In genomic region chr15:99024668-99025314, GRCm38 (mm10) we compare ENCODE assay signal across 9 mouse cellular contexts. TPM values are rescaled to one million over a fixed set of nuclear protein-coding genes. Genes with fewer than 3 reads are reported as not detected.
DNase-seq lines count a peak whose midpoint lies in the region; ATAC-seq and TF ChIP-seq lines count a peak whose summit lies in the region.
"Had no signal": no experiment of that assay in that cellular context is flagged by ENCODE, and none has a peak within 500 bp of the region (broad histone marks: within the 10 kb centered on the region; RNA-seq: fewer than 3 reads in every experiment).

No protein-coding gene starts in this region.

- H3K79me2 ChIP-seq in MEL (ENCODE audit: control insufficient read depth, insufficient read depth, low read length, poor library complexity), result peaks cover 2% of the 10 kb centered on the region; the same call in 1 of the 2 replicates

- TF ChIP-seq POLR2A in MEL (IDR thresholded peaks at IDR 0.05; ENCODE audit: control insufficient read depth in 1 of 2, insufficient read depth in 1 of 2, low read depth in 1 of 2, low read length in 2 of 2, poor library complexity in 1 of 2), result peak in 1 of 2 experiments; percentile 46; a peak in 1 of 4 replicates

- peak overlapping the region; percentile 31 for H3K9ac ChIP-seq in MEL (ENCODE audit: control insufficient read depth, low read depth, low read length, poor library complexity, severe bottlenecking)

- peak; percentile 36 to 81 for DNase-seq in frontal cortex, postnatal 14 days (ENCODE audit: low spot score in 2 of 2)
- DNase-seq in MEL (ENCODE audit: low read depth, low spot score), result peak; percentile 97
- peak; percentile 69 to 80 for DNase-seq in cerebellum, adult 18-20 months
- DNase-seq in gastrocnemius, postnatal 4 days (ENCODE audit: low spot score in 2 of 2), result peak; percentile 69 to 80
- DNase-seq in layer of hippocampus, postnatal 36 days, result peak; percentile 59 to 65
- peak; percentile 55 for DNase-seq in telencephalon, adult 2 months (ENCODE audit: low read depth, low spot score)

- TF ChIP-seq RAD21 in MEL (IDR thresholded peaks at IDR 0.05; ENCODE audit: low read depth, low read length), result peak; percentile 78

- ATAC-seq in frontal cortex, adult (ENCODE audit: low TSS enrichment), result no peak
- peak; percentile 57 for ATAC-seq in megakaryocyte-erythroid progenitor cell, adult 5-6 weeks (replicated peaks; ENCODE audit: low FRiP score, low TSS enrichment, poor library complexity, severe bottlenecking)

- no peaks in the 10 kb centered on the region for H3K27me3 ChIP-seq in MEL (ENCODE audit: control insufficient read depth in 1 of 2, insufficient read depth in 2 of 2, low read length in 2 of 2)

- peak; percentile 85 to 93 (median 86) for TF ChIP-seq CTCF in MEL (IDR thresholded peaks at IDR 0.05 in 2 of 3, conservative IDR thresholded peaks at IDR 0.05 in 1 of 3; ENCODE audit: control insufficient read depth in 1 of 3, insufficient read depth in 1 of 3, low read depth in 2 of 3, low read length in 3 of 3, poor library complexity in 1 of 3, severe bottlenecking in 1 of 3)

- H3K9me3 ChIP-seq in MEL (replicated peaks; ENCODE audit: insufficient read depth, low read length), result no peaks in the 10 kb centered on the region

- H3K36me3 ChIP-seq in MEL (ENCODE audit: control insufficient read depth in 1 of 2, insufficient read depth in 2 of 2, low read length in 2 of 2), result peaks cover 0 to 10% of the 10 kb centered on the region in 2 experiments; a peak in 2 of 4 replicates

- peak overlapping the region; percentile 15; the same call in 1 of the 2 replicates for H3K27ac ChIP-seq in MEL (ENCODE audit: control insufficient read depth, low read depth, low read length)
- H3K27ac ChIP-seq: macrophage had no signal

- H3K4me3 ChIP-seq in MEL (ENCODE audit: control insufficient read depth in 1 of 2, insufficient read depth in 1 of 2, low read depth in 2 of 2, low read length in 2 of 2), result peak overlapping the region; percentile 8 to 44

- H3K4me1 ChIP-seq in MEL (ENCODE audit: control insufficient read depth in 1 of 2, insufficient read depth in 2 of 2, low read length in 2 of 2), result peaks cover 3 to 5% of the 10 kb centered on the region in 2 experiments; a peak in 3 of 4 replicates

- no peak for TF ChIP-seq EP300 in MEL (IDR thresholded peaks at IDR 0.05; ENCODE audit: low read depth in 1 of 2, low read length in 2 of 2)

TF ChIP-seq in MEL, 35 proteins besides CTCF, POLR2A, EP300 and RAD21:
- TF ChIP-seq MXI1 (IDR thresholded peaks at IDR 0.05; ENCODE audit: low read depth, low read length) (peak; percentile 82), MAX (IDR thresholded peaks at IDR 0.05; ENCODE audit: low read length) (0 out of 2 replicates have a peak, but pooled peaks have one; percentile 15), USF2 (IDR thresholded peaks at IDR 0.05; ENCODE audit: borderline replicate concordance in 1 of 2, insufficient read depth in 1 of 2, low read depth in 1 of 2, low read length in 2 of 2) (no peak), ZNF384 (IDR thresholded peaks at IDR 0.05; ENCODE audit: low read depth, low read length) (peak; percentile 82), USF1 (IDR thresholded peaks at IDR 0.05; ENCODE audit: low read depth, low read length) (0 out of 2 replicates have a peak, but pooled peaks have one; percentile 5), TCF12 (IDR thresholded peaks at IDR 0.05; ENCODE audit: low read depth, low read length) (no peak), SMC3 (IDR thresholded peaks at IDR 0.05; ENCODE audit: low read depth, low read length) (peak; percentile 75), BHLHE40 (IDR thresholded peaks at IDR 0.05; ENCODE audit: borderline replicate concordance, low read depth, low read length) (no peak), SIN3A (IDR thresholded peaks at IDR 0.05; ENCODE audit: low read length) (peak; percentile 71), MYC (IDR thresholded peaks at IDR 0.05; ENCODE audit: low read depth, low read length) (peak; percentile 82), CHD1 (IDR thresholded peaks at IDR 0.05; ENCODE audit: low read depth, low read length) (no peak), ZC3H11A (IDR thresholded peaks at IDR 0.05; ENCODE audit: low read depth, low read length) (peak; percentile 54; the same call in 1 of the 2 replicates), TBP (IDR thresholded peaks at IDR 0.05; ENCODE audit: low read depth, low read length) (peak; percentile 78), ELF1 (IDR thresholded peaks at IDR 0.05; ENCODE audit: low read depth, low read length) (no peak), HCFC1 (IDR thresholded peaks at IDR 0.05; ENCODE audit: low read depth, low read length) (peak; percentile 62)

RNA-seq across cellular contexts. Expression of gene Tuba1c, which starts 4.9 kb away (rescaled TPM):
- 163 and 201 TPM in 2 replicates for total RNA-seq in MEL (2012; rRNA removed)
- 100 to 1,000 TPM in 1 of 2 experiments, not detected in 1; 129 TPM for polyA plus RNA-seq in MEL (2012; ENCODE audit: insufficient read depth in 1 of 2, insufficient read length in 2 of 2, low read depth in 1 of 2, low replicate concordance in 2 of 2, missing spikeins in 1 of 2)
- 10 to 100 TPM; 62.2 to 80.4 TPM for total RNA-seq in gastrocnemius, postnatal 4 days (2021)
- total RNA-seq in layer of hippocampus, postnatal 36 days (2021), result 10 to 100 TPM; 56.8 to 66.3 TPM
- total RNA-seq in megakaryocyte-erythroid progenitor cell, adult 5-6 weeks (2014; fragmentation: Nextera tagmentation), result 85.6 and 109 TPM in 2 replicates
- 34.5 and 41.4 TPM in 2 replicates for total RNA-seq in megakaryocyte-erythroid progenitor cell, adult 5-6 weeks (2017)

RNA-seq across cellular contexts. Expression of gene Prph, which starts 30.2 kb away (rescaled TPM):
- total RNA-seq in MEL (2012; rRNA removed), result not detected in 2 replicates
- polyA plus RNA-seq in MEL (2012; ENCODE audit: insufficient read depth in 1 of 2, insufficient read length in 2 of 2, low read depth in 1 of 2, low replicate concordance in 2 of 2, missing spikeins in 1 of 2), result not detected
- 1 to 10 TPM; 3.0 to 4.7 TPM for total RNA-seq in gastrocnemius, postnatal 4 days (2021)
- 1 to 10 TPM in 1 of 2 experiments, under 1 TPM in 1; 0.82 to 2.2 TPM for total RNA-seq in layer of hippocampus, postnatal 36 days (2021)
- not detected in 2 replicates for total RNA-seq in megakaryocyte-erythroid progenitor cell, adult 5-6 weeks (2014; fragmentation: Nextera tagmentation)
- not detected in 2 replicates for total RNA-seq in megakaryocyte-erythroid progenitor cell, adult 5-6 weeks (2017)

RNA-seq across cellular contexts. Expression of gene Troap, which starts 49.6 kb away (rescaled TPM):
- total RNA-seq in MEL (2012; rRNA removed), result 24.3 and 25.8 TPM in 2 replicates
- 10 to 100 TPM in 1 of 2 experiments, not detected in 1; 70.2 TPM for polyA plus RNA-seq in MEL (2012; ENCODE audit: insufficient read depth in 1 of 2, insufficient read length in 2 of 2, low read depth in 1 of 2, low replicate concordance in 2 of 2, missing spikeins in 1 of 2)
- total RNA-seq in gastrocnemius, postnatal 4 days (2021), result 10 to 100 TPM in 1 of 2 experiments, 1 to 10 TPM in 1; 5.9 to 10.6 TPM
- total RNA-seq in layer of hippocampus, postnatal 36 days (2021), result under 1 TPM; 0.38 to 0.40 TPM
- 25.0 and 40.8 TPM in 2 replicates for total RNA-seq in megakaryocyte-erythroid progenitor cell, adult 5-6 weeks (2014; fragmentation: Nextera tagmentation)
- total RNA-seq in megakaryocyte-erythroid progenitor cell, adult 5-6 weeks (2017), result 6.6 and 37.9 TPM in 2 replicates

Comparison
In these comparisons a context has a peak if more than half of its experiments do, and no peak if none do; other contexts are left out.
1. RNA of gene Troap, which starts 49.6 kb away (total RNA-seq): 6.6 to 40.8 TPM in megakaryocyte-erythroid progenitor cell, adult 5-6 weeks, 24.3 to 25.8 TPM in MEL and 5.9 to 10.6 TPM in gastrocnemius, postnatal 4 days; 0.38 to 0.40 TPM in layer of hippocampus, postnatal 36 days; every median in the first group is over 4 times any median in the second.
2. Peak in every context shown above with its lines, with median percentiles within 50 percentile points of each other: DNase-seq.